Mouse (Mus musculus) CH12.LX (cell line): Measurements from ENCODE around the gene Ifit2. TPM values are rescaled to one million over a fixed set of nuclear protein-coding genes. Genes with fewer than 3 reads are reported as not detected.

Source experiments
- DNase-seq: peaks from one replicate; pipeline ENCODE4 v3.0.0-alpha.2; 2013; ENCODE audit errors: extremely low read depth
- H3K27ac ChIP-seq: 2 replicates; pipeline ENCODE4 v1.5.1; 2012; ENCODE audit warnings: low read depth, mild to moderate bottlenecking, control low read depth, moderate library complexity; ENCODE audit not compliant: insufficient read depth
- H3K27me3 ChIP-seq: replicated peaks from 2 replicates; pipeline ENCODE3; 2012; ENCODE audit warnings: inconsistent platforms
- H3K36me3 ChIP-seq, 2 experiments: replicated peaks in 1 of 2; 2 replicates each; pipeline versions ENCODE3 to v1.6.1; 2012; ENCODE audit warnings: inconsistent platforms in 1 of 2, low read length in 1 of 2, mild to moderate bottlenecking in 1 of 2, mixed read lengths in 1 of 2, moderate library complexity in 1 of 2; ENCODE audit not compliant: control insufficient read depth in 1 of 2, insufficient read depth in 1 of 2
- H3K4me1 ChIP-seq, 2 experiments: 2 replicates each; pipeline ENCODE4 v1.6.1; 2012; ENCODE audit warnings: inconsistent platforms in 1 of 2, moderate library complexity in 1 of 2; ENCODE audit not compliant: insufficient read depth in 2 of 2, control insufficient read depth in 1 of 2
- H3K4me2 ChIP-seq: 2 replicates; pipeline ENCODE4 v1.6.1; 2012; ENCODE audit warnings: low read depth, mild to moderate bottlenecking, control low read depth; ENCODE audit not compliant: poor library complexity, insufficient read depth, severe bottlenecking
- H3K4me3 ChIP-seq, 3 experiments: fragments of 150-350 bp in 1 of 3; sonication (generic) in 1 of 3; replicated peaks in 1 of 3; 2 replicates each; pipeline versions ENCODE3 to v1.5.1; 2011 to 2012; ENCODE audit warnings: low read depth in 2 of 3, low read length in 2 of 3, mild to moderate bottlenecking in 2 of 3, moderate library complexity in 2 of 3, control low read depth in 1 of 3, improper control_type of control experiment in 1 of 3, inconsistent platforms in 1 of 3, mixed read lengths in 1 of 3; ENCODE audit not compliant: poor library complexity in 1 of 3
- H3K79me2 ChIP-seq: replicated peaks from 2 replicates; pipeline ENCODE4 v1.6.1; 2012; ENCODE audit warnings: mild to moderate bottlenecking, moderate library complexity; ENCODE audit not compliant: control insufficient read depth, poor library complexity, insufficient read depth, severe bottlenecking; ENCODE audit errors: extremely low read depth
- H3K9ac ChIP-seq: 2 replicates; pipeline ENCODE4 v1.6.1; 2012; ENCODE audit warnings: low read depth, mild to moderate bottlenecking, control low read depth, moderate library complexity; ENCODE audit not compliant: insufficient read depth
- H3K9me3 ChIP-seq: replicated peaks from 2 replicates; pipeline ENCODE3; 2012; ENCODE audit warnings: low read length, inconsistent platforms, mixed read lengths
- BHLHE40 ChIP-seq: IDR thresholded peaks from 2 replicates; pipeline ENCODE4 v1.6.1; 2011; ENCODE audit warnings: mild to moderate bottlenecking, low read depth, low read length, improper control_type of control experiment
- CHD1 ChIP-seq: IDR thresholded peaks from 2 replicates; pipeline ENCODE4 v1.6.1; 2012; ENCODE audit warnings: low read depth, low read length, improper control_type of control experiment, inconsistent platforms
- ELF1 ChIP-seq: IDR thresholded peaks from 2 replicates; pipeline ENCODE4 v1.6.1; 2014; ENCODE audit warnings: low read depth, mild to moderate bottlenecking, inconsistent platforms, low read length, improper control_type of control experiment
- ETS1 ChIP-seq: conservative IDR thresholded peaks from 2 replicates; pipeline ENCODE4 v1.6.1; 2012; ENCODE audit warnings: low read depth, mild to moderate bottlenecking, inconsistent platforms, low read length, improper control_type of control experiment, moderate library complexity
- HCFC1 ChIP-seq: IDR thresholded peaks from 2 replicates; pipeline ENCODE4 v1.6.1; 2012; ENCODE audit warnings: low read depth, mild to moderate bottlenecking, inconsistent platforms, low read length, improper control_type of control experiment
- IRF4 ChIP-seq: IDR thresholded peaks from 2 replicates; pipeline ENCODE4 v1.6.1; 2014; ENCODE audit warnings: low read depth, mild to moderate bottlenecking, inconsistent platforms, low read length, improper control_type of control experiment
- JUND ChIP-seq: conservative IDR thresholded peaks from 2 replicates; pipeline ENCODE4 v1.6.1; 2011; ENCODE audit warnings: low read depth, low read length, improper control_type of control experiment
- MAFK ChIP-seq: IDR thresholded peaks from 2 replicates; pipeline ENCODE4 v1.6.1; 2011; ENCODE audit warnings: low read length, improper control_type of control experiment; ENCODE audit not compliant: insufficient replicate concordance
- MAX ChIP-seq: IDR thresholded peaks from 2 replicates; pipeline ENCODE4 v1.6.1; 2011; ENCODE audit warnings: low read length, improper control_type of control experiment
- MEF2A ChIP-seq: IDR thresholded peaks from 2 replicates; pipeline ENCODE4 v1.6.1; 2014; ENCODE audit warnings: low read depth, mild to moderate bottlenecking, inconsistent platforms, low read length, improper control_type of control experiment, borderline replicate concordance
- MXI1 ChIP-seq: IDR thresholded peaks from 2 replicates; pipeline ENCODE4 v1.6.1; 2011; ENCODE audit warnings: mild to moderate bottlenecking, low read depth, low read length, improper control_type of control experiment
- PAX5 ChIP-seq: IDR thresholded peaks from 2 replicates; pipeline ENCODE4 v1.6.1; 2012; ENCODE audit warnings: low read length, inconsistent platforms, mixed read lengths
- TCF12 ChIP-seq: IDR thresholded peaks from 2 replicates; pipeline ENCODE4 v1.6.1; 2014; ENCODE audit warnings: low read depth, mild to moderate bottlenecking, inconsistent platforms, low read length, improper control_type of control experiment
- UBTF ChIP-seq: IDR thresholded peaks from 2 replicates; pipeline ENCODE4 v1.6.1; 2012; ENCODE audit warnings: low read depth, mild to moderate bottlenecking, inconsistent platforms, low read length, improper control_type of control experiment, moderate library complexity
- ZC3H11A ChIP-seq: IDR thresholded peaks from 2 replicates; pipeline ENCODE4 v1.6.1; 2012; ENCODE audit warnings: low read depth, mild to moderate bottlenecking, inconsistent platforms, low read length, improper control_type of control experiment
- ZMIZ1 ChIP-seq: IDR thresholded peaks from 2 replicates; pipeline ENCODE4 v1.6.1; 2012; ENCODE audit warnings: low read depth, mild to moderate bottlenecking, inconsistent platforms, low read length, improper control_type of control experiment
- dilution Hi-C: fragments of 300-500 bp; cut with MboI; formaldehyde crosslinking; loops from 2 replicates; pipeline ENCODE4 v1.14.3; 2020; ENCODE audit warnings: low sequenced_read_pairs; ENCODE audit not compliant: extremely low pct_unique_long_range_greater_than_20kb, extremely low pct_ligation_motif_present
- in situ Hi-C: fragments of 300-500 bp; cut with MboI; formaldehyde crosslinking; loops from 3 replicates; pipeline ENCODE4 v1.14.3; 2019; ENCODE audit warnings: low sequenced_read_pairs, low pct_ligation_motif_present, low pct_unique_long_range_greater_than_20kb, mixed read lengths
- polyA plus RNA-seq: library from polyadenylated mRNA; unstranded; fragments of >175 nt; gene quantifications from 2 replicates; pipeline ENCODE4 v1.2.1, GENCODE M21; 2012; ENCODE audit warnings: low read depth; ENCODE audit not compliant: insufficient read length
- total RNA-seq, 2 experiments: library from RNA; depleted of rRNA; stranded (reverse); fragments of 300-350 nt in 1 of 2; fragments of >200 nt in 1 of 2; gene quantifications; 2 replicates each; pipeline ENCODE4 v1.2.3; 2012 to 2014

Ifit2 gene
- total and polyA plus RNA-seq, 3 experiments: 0.72 to 8.8 (median 5.7) TPM

DNA sequence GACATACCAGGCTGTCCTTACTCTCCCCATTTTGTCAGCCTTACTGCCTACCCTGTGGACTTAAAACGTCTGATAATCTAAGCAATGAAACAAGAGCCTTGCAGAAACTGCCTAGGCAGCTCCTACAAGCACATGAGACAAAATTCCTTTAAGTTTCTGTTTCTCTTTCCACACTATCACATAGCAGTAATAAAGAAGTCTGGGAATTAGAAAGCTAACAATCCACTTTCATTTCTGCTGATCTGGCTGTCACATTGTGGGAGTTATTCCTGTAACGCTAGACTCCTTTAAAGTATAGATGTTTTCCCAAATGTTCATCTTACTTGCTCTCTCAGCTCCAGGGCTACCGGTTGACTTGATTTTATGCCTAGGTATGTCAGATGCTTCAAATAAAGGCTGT is 3.0 kb downstream of the Ifit2 start:
- H3K4me3 ChIP-seq: no peak overlapping the region
- in situ Hi-C loops (no loop called here), dilution Hi-C loops (no loop called here)
- H3K9ac ChIP-seq: no peak overlapping the region
- H3K27ac ChIP-seq: no peak overlapping the region
- peaks cover 0 to 26% of the 10 kb centered on the region in 2 experiments; a peak in 2 of 4 replicates for H3K4me1 ChIP-seq
- DNase-seq: no peak
- H3K27me3 ChIP-seq: no peaks in the 10 kb centered on the region
- TF ChIP-seq ELF1 (no peak), ETS1 (no peak)
- TF ChIP-seq, all 38 proteins: peak for 0
- H3K79me2 ChIP-seq: no peaks in the 10 kb centered on the region; the same call in 1 of the 2 replicates
- H3K4me2 ChIP-seq: no peak overlapping the region
- peaks cover 5% of the 10 kb centered on the region for H3K9me3 ChIP-seq
- peaks cover 0 to 7% of the 10 kb centered on the region in 2 experiments for H3K36me3 ChIP-seq

DNA sequence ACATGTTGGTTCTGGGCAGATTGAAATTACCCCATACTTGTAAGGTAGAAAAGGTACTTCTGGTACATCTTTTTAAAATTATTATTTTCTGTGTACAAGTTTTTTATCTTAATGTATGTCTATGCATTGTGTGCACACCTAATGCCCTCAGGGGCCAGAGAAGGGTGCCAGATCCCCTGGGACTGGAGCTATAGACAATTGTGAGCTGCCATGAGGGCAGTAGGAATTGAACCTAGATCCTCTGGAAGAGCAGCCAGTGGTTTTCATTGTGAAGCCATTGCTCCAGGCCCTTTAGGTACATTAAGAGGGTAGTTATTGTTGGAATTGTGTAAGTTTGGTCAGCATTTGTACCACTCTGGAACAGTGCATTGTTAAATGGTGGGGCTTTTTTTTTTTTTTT is 3.6 kb downstream of the Ifit2 start:
- no peak overlapping the region for H3K4me2 ChIP-seq

DNA sequence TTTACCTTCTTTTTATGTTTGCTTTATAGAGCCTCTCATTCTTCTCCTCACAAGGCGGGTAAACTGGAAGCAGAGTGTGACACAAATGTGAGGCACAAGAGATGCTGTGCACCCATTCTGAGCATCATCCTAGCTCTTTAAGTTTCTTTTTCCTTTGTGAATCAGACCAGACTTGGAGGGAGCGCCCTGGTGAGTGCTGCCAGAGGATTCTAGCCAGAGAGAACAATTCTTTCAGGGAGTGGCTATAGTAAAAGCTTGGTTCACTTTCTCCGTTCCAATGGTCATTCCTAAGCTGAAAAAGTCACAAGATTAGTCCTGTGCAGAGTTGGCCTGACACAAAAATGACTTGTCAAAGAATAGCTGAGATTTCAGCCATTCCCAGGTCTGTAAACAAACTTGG is 6.1 kb downstream of the Ifit2 start:
- Histone ChIP-seq H3K4me2 (no peak overlapping the region), H3K9me3 (peaks cover 5% of the 10 kb centered on the region)
- in situ Hi-C loops: no loop called here

More for the DNA sequence above, 3.6 kb downstream of the Ifit2 start:
- no peaks in the 10 kb centered on the region; the same call in 1 of the 2 replicates for H3K79me2 ChIP-seq
- TF ChIP-seq TCF12: no peak
- H3K9ac ChIP-seq: no peak overlapping the region
- in situ Hi-C loops (no loop called here), dilution Hi-C loops (no loop called here)
- DNase-seq: no peak
- H3K4me1 ChIP-seq: peaks cover 0 to 26% of the 10 kb centered on the region in 2 experiments; a peak in 2 of 4 replicates
- peaks cover 5% of the 10 kb centered on the region for H3K9me3 ChIP-seq
- no peaks in the 10 kb centered on the region for H3K27me3 ChIP-seq
- H3K27ac ChIP-seq: no peak overlapping the region
- H3K36me3 ChIP-seq: peaks cover 0 to 9% of the 10 kb centered on the region in 2 experiments
- H3K4me3 ChIP-seq: no peak overlapping the region

More for the DNA sequence above, 6.1 kb downstream of the Ifit2 start:
- TF ChIP-seq JUND: no peak
- no peak for TF ChIP-seq PAX5
- TF ChIP-seq CHD1: no peak
- TF ChIP-seq TCF12: no peak
- TF ChIP-seq ZC3H11A: no peak
- no peak for TF ChIP-seq BHLHE40
- TF ChIP-seq ZMIZ1: no peak
- TF ChIP-seq MAX: no peak
- no peak for TF ChIP-seq IRF4
- TF ChIP-seq MAFK: no peak
- no peak for TF ChIP-seq MEF2A
- no peak for TF ChIP-seq MXI1
- TF ChIP-seq UBTF: no peak
- no peak for TF ChIP-seq HCFC1
- H3K4me3 ChIP-seq: no peak overlapping the region
- H3K27me3 ChIP-seq: no peaks in the 10 kb centered on the region
- H3K27ac ChIP-seq: no peak overlapping the region
- DNase-seq: no peak
- dilution Hi-C loops: no loop called here
- peaks cover 0 to 17% of the 10 kb centered on the region in 2 experiments; a peak in 2 of 4 replicates for H3K4me1 ChIP-seq
- no peaks in the 10 kb centered on the region for H3K79me2 ChIP-seq
- H3K9ac ChIP-seq: no peak overlapping the region
- H3K36me3 ChIP-seq: peaks cover 0 to 9% of the 10 kb centered on the region in 2 experiments
